Mouse (Mus musculus): ENCODE data around the gene Ell. TPM values are rescaled to one million over a fixed set of nuclear protein-coding genes. Genes with fewer than 3 reads are reported as not detected.
A peak's percentile ranks its signal among the peaks of the same experiment; 100 is the strongest.

Ell gene
- polyA plus RNA-seq, 1 experiment from 2014 or later: 14.9 TPM

- Histone ChIP-seq H3K9me3 (replicated peaks; ENCODE audit: low read length) (no peaks in the 10 kb centered on the region), H3K9ac (ENCODE audit: low read depth, low read length) (peak overlapping the region; percentile 91), H3K4me2 (ENCODE audit: low read length) (peak overlapping the region; percentile 56), H3K4me1 (replicated peaks; ENCODE audit: insufficient read depth, low read length) (peaks cover 5% of the 10 kb centered on the region; the same call in 1 of the 2 replicates), H3K27me3 (ENCODE audit: insufficient read depth, low read length) (no peaks in the 10 kb centered on the region), H3K4me3 (replicated peaks; ENCODE audit: low read depth, low read length) (peak overlapping the region; percentile 81), H3K36me3 (ENCODE audit: insufficient read depth, low read length) (peaks cover 16% of the 10 kb centered on the region), H3K27ac (peak overlapping the region; percentile 55; the same call in 1 of the 2 replicates)
- 3% methylated on average over 8 of the region's 8 CpGs for WGBS
- ATAC-seq (replicated peaks; ENCODE audit: low FRiP score, low read depth) (no peak), DNase-seq (ENCODE audit: low spot score) (no peak)
- no peak for TF ChIP-seq CTCF (IDR thresholded peaks at IDR 0.05; ENCODE audit: low read depth)
Observed at GRCm38 (mm10) chr8:70527111-70527511, 12.1 kb upstream of the Ell start.

GRCm38 (mm10) chr8:70527512-70528181, 11.6 kb upstream of the Ell start, which contains the start of the genes Fkbp8 and Kxd1:
Gene Fkbp8 (plus strand): TSS chr8:70527724.
Gene Kxd1 (minus strand): TSS chr8:70527956.
- no peaks in the 10 kb centered on the region for H3K27me3 ChIP-seq (ENCODE audit: insufficient read depth, low read length)
- ATAC-seq (replicated peaks; ENCODE audit: low FRiP score, low read depth): peak; percentile 88
- 1% methylated on average over 61 of the region's 61 CpGs for WGBS
- peak within 1 kb of the TSS; percentile 81 for H3K4me3 ChIP-seq (replicated peaks; ENCODE audit: low read depth, low read length)
- H3K36me3 ChIP-seq (ENCODE audit: insufficient read depth, low read length): peaks cover 21% of the 10 kb centered on the region
- no peak for TF ChIP-seq CTCF (IDR thresholded peaks at IDR 0.05; ENCODE audit: low read depth)
- peak; percentile 97 for DNase-seq (ENCODE audit: low spot score)
- peak within 1 kb of the TSS; percentile 56 for H3K4me2 ChIP-seq (ENCODE audit: low read length)
- H3K9me3 ChIP-seq (replicated peaks; ENCODE audit: low read length): no peaks in the 10 kb centered on the region
- H3K27ac ChIP-seq: peak within 1 kb of the TSS; percentile 82
- peak within 1 kb of the TSS; percentile 91 for H3K9ac ChIP-seq (ENCODE audit: low read depth, low read length)
- H3K4me1 ChIP-seq (replicated peaks; ENCODE audit: insufficient read depth, low read length): 0 out of 2 replicates have a peak, but pooled peaks cover 5% of the 10 kb centered on the region

GRCm38 (mm10) chr8:70528182-70528797, 11.0 kb upstream of the Ell start:
- 0 out of 2 replicates have a peak, but pooled peaks cover 5% of the 10 kb centered on the region for H3K4me1 ChIP-seq (replicated peaks; ENCODE audit: insufficient read depth, low read length)
- peak overlapping the region; percentile 56 for H3K4me2 ChIP-seq (ENCODE audit: low read length)
- H3K9ac ChIP-seq (ENCODE audit: low read depth, low read length): peak overlapping the region; percentile 91
- H3K36me3 ChIP-seq (ENCODE audit: insufficient read depth, low read length): peaks cover 24% of the 10 kb centered on the region
- no peak for DNase-seq (ENCODE audit: low spot score)
- no peaks in the 10 kb centered on the region for H3K9me3 ChIP-seq (replicated peaks; ENCODE audit: low read length)
- 24% methylated on average over 13 of the region's 13 CpGs for WGBS
- no peaks in the 10 kb centered on the region for H3K27me3 ChIP-seq (ENCODE audit: insufficient read depth, low read length)
- H3K27ac ChIP-seq: peak overlapping the region; percentile 82
- TF ChIP-seq CTCF (IDR thresholded peaks at IDR 0.05; ENCODE audit: low read depth): no peak
- peak overlapping the region; percentile 81 for H3K4me3 ChIP-seq (replicated peaks; ENCODE audit: low read depth, low read length)
- ATAC-seq (replicated peaks; ENCODE audit: low FRiP score, low read depth): no peak

- H3K4me3 ChIP-seq (replicated peaks; ENCODE audit: low read depth, low read length): no peak overlapping the region
- 77% methylated on average over 5 of the region's 5 CpGs for WGBS
- no peaks in the 10 kb centered on the region for H3K9me3 ChIP-seq (replicated peaks; ENCODE audit: low read length)
- peaks cover 28% of the 10 kb centered on the region for H3K36me3 ChIP-seq (ENCODE audit: insufficient read depth, low read length)
- H3K9ac ChIP-seq (ENCODE audit: low read depth, low read length): 0 out of 2 replicates have a peak overlapping the region, but pooled peaks have one; percentile 0
- no peak overlapping the region for H3K4me2 ChIP-seq (ENCODE audit: low read length)
- H3K27ac ChIP-seq: no peak overlapping the region
- TF ChIP-seq CTCF (IDR thresholded peaks at IDR 0.05; ENCODE audit: low read depth): no peak
- ATAC-seq (replicated peaks; ENCODE audit: low FRiP score, low read depth) (no peak), DNase-seq (ENCODE audit: low spot score) (no peak)
- no peaks in the 10 kb centered on the region for H3K27me3 ChIP-seq (ENCODE audit: insufficient read depth, low read length)
- 0 out of 2 replicates have a peak, but pooled peaks cover 5% of the 10 kb centered on the region for H3K4me1 ChIP-seq (replicated peaks; ENCODE audit: insufficient read depth, low read length)
Observed at GRCm38 (mm10) chr8:70529299-70529698, 10.0 kb upstream of the Ell start.

GRCm38 (mm10) chr8:70529741-70530161, 9.5 kb upstream of the Ell start:
- no peak for DNase-seq (ENCODE audit: low spot score)
- Histone ChIP-seq H3K4me1 (replicated peaks; ENCODE audit: insufficient read depth, low read length) (0 out of 2 replicates have a peak, but pooled peaks cover 5% of the 10 kb centered on the region), H3K27me3 (ENCODE audit: insufficient read depth, low read length) (no peaks in the 10 kb centered on the region), H3K27ac (no peak overlapping the region), H3K9me3 (replicated peaks; ENCODE audit: low read length) (no peaks in the 10 kb centered on the region), H3K9ac (ENCODE audit: low read depth, low read length) (0 out of 2 replicates have a peak overlapping the region, but pooled peaks have one; percentile 0), H3K4me2 (ENCODE audit: low read length) (no peak overlapping the region), H3K36me3 (ENCODE audit: insufficient read depth, low read length) (peaks cover 30% of the 10 kb centered on the region), H3K4me3 (replicated peaks; ENCODE audit: low read depth, low read length) (no peak overlapping the region)
- ATAC-seq (replicated peaks; ENCODE audit: low FRiP score, low read depth): no peak
- 88% methylated on average over 3 of the region's 3 CpGs for WGBS
- no peak for TF ChIP-seq CTCF (IDR thresholded peaks at IDR 0.05; ENCODE audit: low read depth)

GRCm38 (mm10) chr8:70530314-70530713, 8.9 kb upstream of the Ell start:
- Histone ChIP-seq H3K9me3 (replicated peaks; ENCODE audit: low read length) (no peaks in the 10 kb centered on the region), H3K27me3 (ENCODE audit: insufficient read depth, low read length) (no peaks in the 10 kb centered on the region), H3K4me2 (ENCODE audit: low read length) (no peak overlapping the region), H3K36me3 (ENCODE audit: insufficient read depth, low read length) (peaks cover 31% of the 10 kb centered on the region), H3K27ac (no peak overlapping the region), H3K4me3 (replicated peaks; ENCODE audit: low read depth, low read length) (no peak overlapping the region), H3K4me1 (replicated peaks; ENCODE audit: insufficient read depth, low read length) (0 out of 2 replicates have a peak, but pooled peaks cover 5% of the 10 kb centered on the region), H3K9ac (ENCODE audit: low read depth, low read length) (no peak overlapping the region)
- TF ChIP-seq CTCF (IDR thresholded peaks at IDR 0.05; ENCODE audit: low read depth): peak; percentile 22; the same call in 1 of the 2 replicates
- WGBS: 91% methylated on average over 2 of the region's 2 CpGs
- DNase-seq (ENCODE audit: low spot score) (no peak), ATAC-seq (replicated peaks; ENCODE audit: low FRiP score, low read depth) (no peak)
